Mouse (Mus musculus): ENCODE results near the gene BC051665. TPM values are rescaled to one million over a fixed set of nuclear protein-coding genes. Genes with fewer than 3 reads are reported as not detected.
A peak's percentile ranks its signal among the peaks of the same experiment; 100 is the strongest.

Gene BC051665
- not detected in 2 replicates for polyA plus RNA-seq (2014; fragmentation: Nextera tagmentation; extraction: Ambion mirVana)

DNA sequence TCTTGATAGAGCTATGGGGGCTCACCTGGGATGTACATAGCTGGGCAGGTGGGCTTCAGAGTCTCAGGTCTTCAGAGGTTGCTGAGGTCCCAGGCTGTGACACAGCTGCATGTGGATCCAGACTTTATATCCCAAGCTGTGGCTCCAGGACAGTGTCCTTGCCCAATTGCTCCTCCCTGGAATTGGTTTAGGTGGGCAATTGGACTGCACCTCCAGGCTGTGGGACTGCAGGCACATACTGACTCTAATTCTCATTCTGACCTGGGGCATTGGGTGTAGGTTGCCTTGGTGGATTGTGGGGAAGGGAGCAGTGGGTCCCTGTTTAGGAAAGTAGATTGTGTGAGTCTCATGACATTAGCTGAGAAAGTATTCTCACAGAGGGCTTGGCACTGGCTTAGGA lies at the start of gene BC051665:
BC051665 (minus strand) TSS at position 101 of the 400 bp plus-strand sequence.
- Histone ChIP-seq H3K4me3 (ENCODE audit: low read depth, low read length) (no peak within 1 kb of the TSS), H3K27ac (replicated peaks; ENCODE audit: low read depth, low read length) (no peak within 1 kb of the TSS), H3K9ac (ENCODE audit: low read length) (no peak within 1 kb of the TSS), H3K9me3 (ENCODE audit: control insufficient read depth, low read length) (no peaks in the 10 kb centered on the region), H3K4me1 (ENCODE audit: control insufficient read depth, insufficient read depth, low read length) (no peaks in the 10 kb centered on the region), H3K27me3 (ENCODE audit: control insufficient read depth, insufficient read depth, low read length) (no peaks in the 10 kb centered on the region), H3K4me2 (ENCODE audit: low read depth, severe bottlenecking) (no peak within 1 kb of the TSS), H3K36me3 (ENCODE audit: control insufficient read depth, insufficient read depth, low read length) (no peaks in the 10 kb centered on the region)
- no peak for ATAC-seq (ENCODE audit: insufficient number of reproducible peaks, low FRiP score, low TSS enrichment, low read depth)
- DNase-seq (ENCODE audit: low spot score) = no peak

DNA sequence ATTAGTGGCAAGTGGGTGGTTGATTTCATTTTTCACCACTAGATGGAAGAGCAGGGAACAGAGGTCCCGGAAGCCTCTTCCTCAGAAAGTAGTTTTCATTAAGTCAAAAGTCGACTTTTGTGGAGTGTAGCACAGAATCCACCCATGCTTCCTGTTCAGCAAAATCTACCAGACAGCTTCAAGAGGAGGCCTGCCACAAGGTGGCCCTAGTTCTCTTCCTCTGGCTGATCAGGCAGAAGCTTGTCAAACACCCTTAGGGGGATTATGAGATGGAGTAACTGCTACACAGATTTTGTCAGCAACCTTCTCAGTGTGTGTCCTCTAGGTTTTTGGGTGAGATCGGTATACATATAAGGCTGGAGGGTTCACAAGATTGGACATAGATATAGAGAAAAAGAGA lies 39.9 kb upstream of the BC051665 start:
- WGBS = 59% methylated on average over 3 of the region's 3 CpGs
- no peak for ATAC-seq (ENCODE audit: insufficient number of reproducible peaks, low FRiP score, low TSS enrichment, low read depth)
- Histone ChIP-seq H3K4me3 (ENCODE audit: low read depth, low read length) (no peak overlapping the region), H3K27me3 (ENCODE audit: control insufficient read depth, insufficient read depth, low read length) (no peaks in the 10 kb centered on the region), H3K27ac (replicated peaks; ENCODE audit: low read depth, low read length) (no peak overlapping the region), H3K4me2 (ENCODE audit: low read depth, severe bottlenecking) (no peak overlapping the region), H3K9ac (ENCODE audit: low read length) (no peak overlapping the region), H3K4me1 (ENCODE audit: control insufficient read depth, insufficient read depth, low read length) (no peaks in the 10 kb centered on the region), H3K36me3 (ENCODE audit: control insufficient read depth, insufficient read depth, low read length) (no peaks in the 10 kb centered on the region), H3K9me3 (ENCODE audit: control insufficient read depth, low read length) (no peaks in the 10 kb centered on the region)
- DNase-seq (ENCODE audit: low spot score) = no peak

DNA sequence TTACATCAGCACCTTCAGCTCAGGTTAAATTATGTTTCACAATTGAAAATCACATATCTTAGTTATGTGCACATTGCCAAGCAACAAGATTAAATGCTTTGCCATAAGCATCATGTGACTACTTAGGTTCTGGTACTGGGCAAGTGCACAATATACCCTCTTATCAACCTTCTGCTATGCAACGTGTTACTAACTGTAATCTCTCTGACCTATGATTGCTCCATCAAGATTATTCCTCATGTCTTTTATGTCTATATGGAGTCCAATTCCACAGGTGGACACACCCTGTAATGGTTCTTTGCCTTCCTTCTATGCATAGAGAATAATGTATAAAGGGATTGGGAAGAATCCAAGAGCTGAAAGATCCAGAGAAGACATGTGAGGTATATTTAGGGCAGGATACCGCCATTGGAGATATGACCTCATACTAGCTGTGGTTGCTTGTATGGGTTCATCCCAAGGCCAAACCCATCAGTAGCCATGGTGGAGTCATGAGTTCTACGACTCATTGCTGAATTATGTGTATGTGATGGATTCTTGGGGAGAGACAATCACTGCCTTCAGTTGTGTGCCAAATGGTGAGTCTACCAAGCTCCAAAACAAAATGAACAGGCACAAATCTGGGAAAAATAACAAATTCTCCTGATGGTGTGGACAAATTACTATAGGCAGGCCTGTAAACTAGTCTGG lies 34.5 kb upstream of the BC051665 start:
- no peak for ATAC-seq (ENCODE audit: insufficient number of reproducible peaks, low FRiP score, low TSS enrichment, low read depth)
- H3K9me3 ChIP-seq (ENCODE audit: control insufficient read depth, low read length) = no peaks in the 10 kb centered on the region
- H3K27ac ChIP-seq (replicated peaks; ENCODE audit: low read depth, low read length) = no peak overlapping the region
- H3K9ac ChIP-seq (ENCODE audit: low read length) = no peak overlapping the region
- H3K27me3 ChIP-seq (ENCODE audit: control insufficient read depth, insufficient read depth, low read length) = no peaks in the 10 kb centered on the region
- no peak overlapping the region for H3K4me2 ChIP-seq (ENCODE audit: low read depth, severe bottlenecking)
- no peaks in the 10 kb centered on the region for H3K36me3 ChIP-seq (ENCODE audit: control insufficient read depth, insufficient read depth, low read length)
- 77% methylated on average over 3 of the region's 3 CpGs for WGBS
- no peak overlapping the region for H3K4me3 ChIP-seq (ENCODE audit: low read depth, low read length)
- H3K4me1 ChIP-seq (ENCODE audit: control insufficient read depth, insufficient read depth, low read length) = no peaks in the 10 kb centered on the region
- no peak for DNase-seq (ENCODE audit: low spot score)

DNA sequence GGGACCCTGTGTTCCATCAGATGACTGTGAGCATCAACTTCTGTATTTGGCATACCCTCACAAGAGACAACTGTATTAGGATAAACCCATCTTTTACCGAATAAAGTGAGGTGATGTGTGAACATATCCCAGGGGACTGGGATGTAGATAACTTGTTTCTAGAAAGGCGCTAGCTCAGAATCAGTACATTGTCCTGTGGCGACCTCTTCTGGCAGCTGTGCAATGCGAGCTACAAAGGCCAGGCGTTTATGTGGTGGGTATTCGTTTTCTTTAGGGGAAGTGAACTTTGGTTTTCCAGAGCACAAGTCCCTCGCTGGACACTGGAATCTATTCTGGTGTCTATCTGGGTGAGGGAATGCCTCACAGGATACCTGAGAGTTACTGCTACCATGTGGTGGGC lies 33.3 kb upstream of the BC051665 start:
- H3K27me3 ChIP-seq (ENCODE audit: control insufficient read depth, insufficient read depth, low read length) = no peaks in the 10 kb centered on the region
- H3K9ac ChIP-seq (ENCODE audit: low read length) = no peak overlapping the region
- no peak overlapping the region for H3K4me2 ChIP-seq (ENCODE audit: low read depth, severe bottlenecking)
- 8% methylated on average over 7 of the region's 7 CpGs for WGBS
- H3K36me3 ChIP-seq (ENCODE audit: control insufficient read depth, insufficient read depth, low read length) = no peaks in the 10 kb centered on the region
- no peaks in the 10 kb centered on the region for H3K9me3 ChIP-seq (ENCODE audit: control insufficient read depth, low read length)
- H3K4me3 ChIP-seq (ENCODE audit: low read depth, low read length) = no peak overlapping the region
- H3K27ac ChIP-seq (replicated peaks; ENCODE audit: low read depth, low read length) = no peak overlapping the region
- no peaks in the 10 kb centered on the region for H3K4me1 ChIP-seq (ENCODE audit: control insufficient read depth, insufficient read depth, low read length)
- ATAC-seq (ENCODE audit: insufficient number of reproducible peaks, low FRiP score, low TSS enrichment, low read depth) (no peak), DNase-seq (ENCODE audit: low spot score) (peak; percentile 72)

DNA sequence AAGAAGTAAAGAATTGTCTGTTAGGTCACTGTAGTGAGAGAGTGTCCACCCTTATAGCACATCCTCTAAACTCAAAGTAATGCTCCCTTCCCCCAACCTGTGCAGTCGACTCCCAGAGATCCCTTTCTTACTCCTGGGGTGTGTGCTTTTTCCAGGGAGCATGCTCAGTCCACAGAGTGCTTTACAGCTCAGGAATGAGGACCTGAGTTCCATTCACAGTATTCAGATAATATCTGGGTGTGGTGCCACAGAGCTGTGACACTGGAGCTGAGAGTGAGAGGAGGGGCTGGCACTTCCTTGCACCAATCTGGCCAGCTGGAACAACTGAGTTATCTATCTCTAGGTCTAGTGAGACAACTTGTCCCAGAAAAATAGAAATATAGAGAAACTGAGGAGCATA lies 27.6 kb upstream of the BC051665 start:
- no peak overlapping the region for H3K27ac ChIP-seq (replicated peaks; ENCODE audit: low read depth, low read length)
- DNase-seq (ENCODE audit: low spot score) = no peak
- H3K9ac ChIP-seq (ENCODE audit: low read length) = no peak overlapping the region
- WGBS = 75% methylated on average over 1 of the region's 1 CpGs
- H3K36me3 ChIP-seq (ENCODE audit: control insufficient read depth, insufficient read depth, low read length) = no peaks in the 10 kb centered on the region
- H3K4me3 ChIP-seq (ENCODE audit: low read depth, low read length) = no peak overlapping the region
- no peak overlapping the region for H3K4me2 ChIP-seq (ENCODE audit: low read depth, severe bottlenecking)
- H3K27me3 ChIP-seq (ENCODE audit: control insufficient read depth, insufficient read depth, low read length) = no peaks in the 10 kb centered on the region
- no peaks in the 10 kb centered on the region for H3K4me1 ChIP-seq (ENCODE audit: control insufficient read depth, insufficient read depth, low read length)
- no peak for ATAC-seq (ENCODE audit: insufficient number of reproducible peaks, low FRiP score, low TSS enrichment, low read depth)
- no peaks in the 10 kb centered on the region for H3K9me3 ChIP-seq (ENCODE audit: control insufficient read depth, low read length)

GRCm38 (mm10) chr13:60812768-60813167 lies 26.6 kb upstream of the BC051665 start:
- 80% methylated on average over 6 of the region's 6 CpGs for WGBS
- H3K27me3 ChIP-seq (ENCODE audit: control insufficient read depth, insufficient read depth, low read length) = no peaks in the 10 kb centered on the region
- no peak overlapping the region for H3K4me2 ChIP-seq (ENCODE audit: low read depth, severe bottlenecking)
- no peak overlapping the region for H3K4me3 ChIP-seq (ENCODE audit: low read depth, low read length)
- no peak overlapping the region for H3K9ac ChIP-seq (ENCODE audit: low read length)
- no peak overlapping the region for H3K27ac ChIP-seq (replicated peaks; ENCODE audit: low read depth, low read length)
- DNase-seq (ENCODE audit: low spot score) = no peak
- no peaks in the 10 kb centered on the region for H3K4me1 ChIP-seq (ENCODE audit: control insufficient read depth, insufficient read depth, low read length)
- H3K9me3 ChIP-seq (ENCODE audit: control insufficient read depth, low read length) = no peaks in the 10 kb centered on the region
- no peak for ATAC-seq (ENCODE audit: insufficient number of reproducible peaks, low FRiP score, low TSS enrichment, low read depth)
- H3K36me3 ChIP-seq (ENCODE audit: control insufficient read depth, insufficient read depth, low read length) = no peaks in the 10 kb centered on the region

DNA sequence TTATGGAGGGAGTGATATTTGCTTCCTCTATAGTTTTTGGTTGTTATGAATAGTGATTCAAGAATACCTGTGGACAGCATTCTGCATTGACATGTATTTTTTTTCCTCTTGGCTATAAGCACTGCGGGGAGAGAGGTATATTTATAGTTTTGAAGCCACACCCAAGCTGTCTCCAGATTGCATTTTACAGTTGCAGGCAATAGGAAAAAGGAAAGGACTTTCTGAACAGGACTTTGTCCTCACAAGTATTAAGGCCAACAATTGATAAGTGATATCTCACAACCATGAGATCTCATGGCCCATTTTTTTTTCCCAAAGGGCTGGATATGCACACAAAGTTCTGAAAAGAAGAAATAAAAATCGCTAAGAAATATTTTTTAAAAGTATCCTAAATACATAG lies 23.5 kb upstream of the BC051665 start:
- 79% methylated on average over 2 of the region's 2 CpGs for WGBS
- H3K9ac ChIP-seq (ENCODE audit: low read length) = no peak overlapping the region
- no peak overlapping the region for H3K27ac ChIP-seq (replicated peaks; ENCODE audit: low read depth, low read length)
- no peaks in the 10 kb centered on the region for H3K9me3 ChIP-seq (ENCODE audit: control insufficient read depth, low read length)
- H3K36me3 ChIP-seq (ENCODE audit: control insufficient read depth, insufficient read depth, low read length) = no peaks in the 10 kb centered on the region
- no peak for ATAC-seq (ENCODE audit: insufficient number of reproducible peaks, low FRiP score, low TSS enrichment, low read depth)
- no peaks in the 10 kb centered on the region for H3K4me1 ChIP-seq (ENCODE audit: control insufficient read depth, insufficient read depth, low read length)
- no peaks in the 10 kb centered on the region for H3K27me3 ChIP-seq (ENCODE audit: control insufficient read depth, insufficient read depth, low read length)
- H3K4me3 ChIP-seq (ENCODE audit: low read depth, low read length) = no peak overlapping the region
- DNase-seq (ENCODE audit: low spot score) = no peak
- H3K4me2 ChIP-seq (ENCODE audit: low read depth, severe bottlenecking) = no peak overlapping the region

GRCm38 (mm10) chr13:60802749-60803148 lies 16.6 kb upstream of the BC051665 start, which contains the start of gene Ctsll3:
Ctsll3 (minus strand) TSS chr13:60802849.
- no peaks in the 10 kb centered on the region for H3K4me1 ChIP-seq (ENCODE audit: control insufficient read depth, insufficient read depth, low read length)
- no peak within 1 kb of the TSS for H3K4me3 ChIP-seq (ENCODE audit: low read depth, low read length)
- no peaks in the 10 kb centered on the region for H3K27me3 ChIP-seq (ENCODE audit: control insufficient read depth, insufficient read depth, low read length)
- H3K27ac ChIP-seq (replicated peaks; ENCODE audit: low read depth, low read length) = no peak within 1 kb of the TSS
- H3K9me3 ChIP-seq (ENCODE audit: control insufficient read depth, low read length) = no peaks in the 10 kb centered on the region
- DNase-seq (ENCODE audit: low spot score) (no peak), ATAC-seq (ENCODE audit: insufficient number of reproducible peaks, low FRiP score, low TSS enrichment, low read depth) (no peak)
- no peak within 1 kb of the TSS for H3K9ac ChIP-seq (ENCODE audit: low read length)
- 81% methylated on average over 1 of the region's 1 CpGs for WGBS
- H3K4me2 ChIP-seq (ENCODE audit: low read depth, severe bottlenecking) = no peak within 1 kb of the TSS
- no peaks in the 10 kb centered on the region for H3K36me3 ChIP-seq (ENCODE audit: control insufficient read depth, insufficient read depth, low read length)

DNA sequence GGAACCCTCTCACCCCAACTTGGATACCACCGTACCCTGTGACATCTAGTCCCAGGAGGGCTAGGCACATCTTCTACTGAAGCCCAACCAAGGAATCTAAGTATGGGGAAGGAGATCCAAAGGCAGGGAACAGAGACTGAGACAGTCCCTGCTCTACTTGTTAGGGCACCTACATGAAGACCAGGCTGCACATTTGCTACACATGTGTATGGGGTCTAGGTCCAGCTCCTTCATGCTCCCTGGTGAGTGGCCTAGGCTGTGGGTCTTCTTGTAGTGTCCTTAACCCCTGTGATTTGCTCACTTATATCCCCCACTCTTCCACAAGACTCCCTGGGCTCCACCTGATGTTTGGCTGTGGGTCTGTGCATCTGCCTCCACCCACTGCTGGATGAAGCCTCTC lies 3.3 kb upstream of the BC051665 start:
- Histone ChIP-seq H3K4me2 (ENCODE audit: low read depth, severe bottlenecking) (no peak overlapping the region), H3K4me3 (ENCODE audit: low read depth, low read length) (no peak overlapping the region), H3K4me1 (ENCODE audit: control insufficient read depth, insufficient read depth, low read length) (no peaks in the 10 kb centered on the region), H3K36me3 (ENCODE audit: control insufficient read depth, insufficient read depth, low read length) (no peaks in the 10 kb centered on the region), H3K27me3 (ENCODE audit: control insufficient read depth, insufficient read depth, low read length) (no peaks in the 10 kb centered on the region), H3K9me3 (ENCODE audit: control insufficient read depth, low read length) (no peaks in the 10 kb centered on the region), H3K27ac (replicated peaks; ENCODE audit: low read depth, low read length) (no peak overlapping the region), H3K9ac (ENCODE audit: low read length) (no peak overlapping the region)
- whole genome bisulfite sequencing = 94% methylated on average over 1 of the region's 1 CpGs
- ATAC-seq (ENCODE audit: insufficient number of reproducible peaks, low FRiP score, low TSS enrichment, low read depth) (no peak), DNase-seq (ENCODE audit: low spot score) (no peak)
